Mouse (Mus musculus): ENCODE results near the gene Vmn2r24.
"Not testable (repeated sequence)": the region's sequence is repeated elsewhere in the genome, so short reads cannot be mapped to it uniquely, and the experiment has no call there.

The Vmn2r24 gene

DNA sequence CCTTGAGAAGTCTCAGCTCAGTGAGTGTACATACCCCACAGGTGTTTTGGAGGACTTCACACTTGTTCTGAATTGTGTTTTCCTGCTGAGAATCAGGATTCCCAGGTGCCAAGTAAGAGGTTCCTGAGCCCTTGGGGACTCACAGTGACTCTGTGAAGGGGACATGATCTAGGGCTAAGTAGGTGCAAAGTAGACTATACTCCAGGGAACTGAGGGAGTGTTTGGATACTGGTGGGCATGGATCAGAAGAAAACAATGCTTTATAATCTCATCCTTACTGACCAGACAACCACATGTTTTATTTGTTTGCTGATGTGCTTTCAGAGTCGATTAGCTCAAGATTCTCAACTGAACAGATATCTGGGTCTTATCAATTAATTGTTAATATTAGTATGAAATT is at the start of gene Vmn2r24:
Gene Vmn2r24, plus strand, starts transcription at position 301 of the 400 bp plus-strand sequence.
- no peak for DNase-seq (ENCODE audit: extremely low read depth, low read depth, low spot score)

GRCm38 (mm10) chr6:123770031-123770430 is 8.6 kb upstream of the Vmn2r24 start:
- DNase-seq (ENCODE audit: extremely low read depth, low read depth, low spot score) = no peak

DNA sequence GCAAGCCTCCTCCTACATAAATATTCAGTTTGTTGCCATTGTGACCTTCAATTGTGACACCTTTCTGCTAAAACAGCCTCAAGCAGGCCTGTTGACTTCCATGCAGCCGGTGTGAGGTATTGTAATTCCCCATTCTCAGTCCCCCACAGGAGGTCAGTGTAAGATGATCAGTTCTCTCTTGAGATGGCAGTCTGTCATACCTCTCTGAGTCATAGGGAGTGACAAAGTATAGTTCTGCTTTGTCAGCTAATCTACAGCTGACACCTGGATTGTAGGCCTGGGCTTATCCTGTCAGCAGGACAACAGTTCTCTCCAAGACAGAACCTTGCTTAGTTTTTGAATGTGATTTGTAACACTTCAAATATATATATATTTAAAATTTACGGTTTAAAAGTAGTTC is 6.2 kb downstream of the Vmn2r24 start:
- no peak for DNase-seq (ENCODE audit: extremely low read depth, low read depth, low spot score)

GRCm38 (mm10) chr6:123793746-123794145 is 15.1 kb downstream of the Vmn2r24 start:
- no peak for DNase-seq (ENCODE audit: extremely low read depth, low read depth, low spot score)

GRCm38 (mm10) chr6:123810291-123810690 is 31.6 kb downstream of the Vmn2r24 start:
- not testable (repeated sequence) for DNase-seq (ENCODE audit: extremely low read depth, low read depth, low spot score)

GRCm38 (mm10) chr6:123819951-123820350 is 41.3 kb downstream of the Vmn2r24 start:
- DNase-seq (ENCODE audit: extremely low read depth, low read depth, low spot score) = no peak

- DNase-seq (ENCODE audit: extremely low read depth, low read depth, low spot score) = not testable (repeated sequence)
Observed at GRCm38 (mm10) chr6:123853363-123853762, 74.7 kb downstream of the Vmn2r24 start, which contains the start of gene Vmn2r25. Gene Vmn2r25 (minus strand): TSS chr6:123853463.
